Mouse (Mus musculus) gastrocnemius, postnatal 25 days (tissue): ENCODE results near the gene Xcr1. TPM values are rescaled to one million over a fixed set of nuclear protein-coding genes. Genes with fewer than 3 reads are reported as not detected.

Experiments
- DNase-seq: peaks from one replicate; pipeline ENCODE4 v3.0.0; 2022
- long read RNA-seq, 2 experiments: library from polyadenylated mRNA; stranded (forward); transcript quantifications; one replicate each; pipeline ENCODE4 v2.0.0; 2021
- total RNA-seq, 2 experiments: library from RNA; stranded (reverse); gene quantifications; 1 replicate in 1 of 2; 2 replicates in 1 of 2; pipeline ENCODE4 v1.2.3; 2021

Xcr1 gene
- not detected for total RNA-seq
- long read RNA-seq, experiment 1 = 0 reads
- long read RNA-seq, experiment 2 = 0 reads

DNA sequence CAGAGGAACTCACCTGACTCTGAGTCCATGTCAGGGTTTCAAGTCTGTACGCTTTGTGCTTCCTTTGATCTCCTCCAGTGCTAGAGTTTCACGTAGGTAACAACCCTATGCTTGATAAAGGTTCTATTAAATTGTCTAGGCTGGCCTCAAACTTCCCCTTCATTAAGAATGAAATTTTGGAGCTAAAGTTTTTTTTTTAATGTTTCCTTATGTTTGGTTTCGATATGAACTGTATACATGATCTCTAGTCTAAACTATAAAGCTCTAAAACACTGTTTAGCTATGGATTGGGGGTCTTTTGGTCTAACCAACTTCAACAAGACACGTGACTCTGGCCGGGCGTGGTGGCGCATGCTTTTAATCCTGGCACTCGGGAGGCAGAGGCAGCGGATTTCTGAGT, at the start of gene Xcr1:
TSS of gene Xcr1 (minus strand) at position 101 of the 400 bp plus-strand sequence.
- no peak for DNase-seq

GRCm38 (mm10) chr9:123872049-123872448, 10.2 kb upstream of the Xcr1 start:
- DNase-seq = no peak

DNA sequence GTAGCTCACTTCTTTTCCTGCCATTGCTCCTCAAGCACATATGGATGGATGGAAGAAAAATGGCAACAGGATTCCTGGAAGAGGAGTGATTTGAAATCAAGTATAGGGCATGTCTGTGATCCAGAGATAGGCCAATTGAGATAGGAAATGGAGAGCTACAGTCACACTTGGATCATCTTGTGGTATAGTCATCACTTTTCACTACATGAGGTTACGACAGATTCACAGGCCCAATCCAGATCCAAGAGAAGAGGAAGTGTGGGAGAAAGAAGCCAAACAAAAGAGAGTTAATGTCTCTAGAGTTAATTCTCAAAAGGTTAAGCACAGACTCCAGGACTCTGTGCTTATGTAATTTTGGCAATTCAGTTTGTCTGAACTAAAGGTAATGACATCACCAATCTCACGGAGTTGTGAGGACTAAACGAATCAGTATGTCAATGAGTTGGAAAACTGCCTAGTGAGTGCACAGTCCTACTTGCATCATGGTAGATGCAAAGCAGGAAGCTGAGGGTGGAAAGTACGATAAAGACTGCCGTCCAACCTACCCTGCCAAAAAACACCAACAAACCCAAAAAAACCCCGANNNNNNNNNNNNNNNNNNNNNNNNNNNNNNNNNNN, 7.4 kb upstream of the Xcr1 start:
- DNase-seq = no peak

DNA sequence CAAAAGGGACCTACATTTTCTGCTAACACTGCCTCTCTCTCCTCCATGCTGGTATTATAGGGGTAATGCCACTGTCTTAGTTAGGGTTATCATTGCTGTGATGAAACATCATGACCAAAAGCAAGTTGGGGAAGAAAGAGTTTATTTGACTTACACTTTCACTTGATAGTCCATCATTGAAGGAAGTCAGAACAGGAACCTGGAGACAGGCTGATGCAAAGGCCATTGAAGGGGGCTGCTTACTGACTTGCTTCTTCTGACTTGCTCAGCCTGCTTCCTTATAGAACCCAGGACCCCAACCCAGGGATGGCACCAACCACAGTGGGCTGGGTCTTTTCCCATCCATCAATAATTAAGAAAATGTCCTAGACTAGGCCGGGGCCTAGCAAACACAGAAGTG, 1.8 kb upstream of the Xcr1 start:
- DNase-seq = no peak

GRCm38 (mm10) chr9:123862895-123863616, 1.2 kb upstream of the Xcr1 start:
- DNase-seq = no peak

- no peak for DNase-seq
Measured at GRCm38 (mm10) chr9:123856836-123857235, 5.0 kb downstream of the Xcr1 start.

DNA sequence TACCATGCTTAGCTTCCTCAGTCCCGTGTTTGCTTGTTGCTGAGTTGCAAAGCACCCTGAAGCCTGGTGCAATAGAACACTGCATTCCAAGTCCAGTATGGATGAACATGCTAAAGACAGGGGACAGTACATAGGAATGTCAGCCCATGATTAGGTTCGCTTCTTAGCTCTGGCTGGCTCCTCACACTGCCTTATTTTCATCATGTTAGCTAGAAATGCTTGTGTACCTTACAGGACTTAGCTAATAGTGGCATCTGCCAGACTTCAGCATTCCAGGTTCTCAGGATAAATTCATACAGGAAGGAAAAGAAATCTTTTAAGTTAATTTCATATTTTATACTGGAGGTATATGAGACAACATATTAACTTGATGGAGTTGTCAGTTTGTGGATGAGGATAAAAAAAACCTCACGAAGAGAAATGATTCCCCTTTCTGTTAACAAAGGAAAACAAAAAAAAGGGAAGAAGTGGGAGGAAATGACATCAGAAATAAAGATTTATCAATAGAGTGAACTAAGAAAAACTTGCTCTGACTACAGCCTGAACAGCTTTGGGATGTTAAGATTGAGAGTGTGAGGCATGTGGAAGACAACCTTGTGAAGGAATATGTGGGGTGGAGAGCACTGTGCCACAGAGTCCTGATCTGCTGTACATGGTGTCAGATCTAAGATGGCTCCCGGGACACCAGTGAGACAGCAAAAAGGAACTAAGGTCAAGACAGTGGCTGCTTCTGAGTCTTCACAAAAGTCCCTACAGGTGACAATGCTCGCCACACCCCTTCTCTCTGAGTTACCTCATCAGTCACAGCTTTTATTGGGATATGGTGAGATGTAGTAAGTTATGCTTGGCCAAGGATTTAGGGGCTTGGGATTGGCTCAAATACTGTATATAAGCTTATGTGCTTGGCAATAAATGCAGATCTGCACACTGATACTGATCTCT, 9.1 kb downstream of the Xcr1 start:
- no peak for DNase-seq

DNA sequence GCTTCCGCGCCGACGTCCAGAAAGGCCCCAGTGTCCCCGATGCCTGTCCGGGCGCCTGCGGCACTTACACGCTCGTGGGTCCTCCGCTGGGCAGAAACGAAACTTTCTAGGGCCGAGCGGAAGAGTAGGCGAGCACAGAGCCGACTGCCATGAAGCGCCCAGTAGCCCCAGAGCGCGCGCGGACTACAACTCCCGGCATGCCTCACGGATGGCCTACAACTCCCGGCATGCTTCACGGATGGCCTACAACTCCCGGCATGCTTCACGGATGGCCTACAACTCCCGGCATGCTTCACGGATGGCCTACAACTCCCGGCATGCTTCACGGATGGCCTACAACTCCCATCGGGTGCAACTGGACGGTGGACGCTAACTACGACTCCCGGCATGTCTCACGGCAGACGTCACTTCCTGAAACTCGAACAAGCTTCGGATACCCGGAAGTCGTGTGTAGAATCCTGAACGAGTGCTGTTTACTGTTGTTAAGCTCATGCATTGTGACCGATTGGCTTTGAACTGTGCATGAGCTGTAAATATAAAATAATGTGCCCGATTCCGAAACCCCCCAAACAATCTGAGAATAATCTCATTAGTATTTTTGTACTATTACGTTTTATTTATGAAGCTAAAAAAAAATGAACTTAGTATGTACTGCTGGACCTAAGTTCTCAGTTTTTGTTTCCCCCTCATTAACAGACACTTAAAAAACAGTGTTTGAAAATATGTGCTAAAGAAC, 9.9 kb downstream of the Xcr1 start, which contains the start of gene Fyco1:
TSS of gene Fyco1 (minus strand) at position 187 of the 736 bp plus-strand sequence.
- peak; percentile 92 for DNase-seq

DNA sequence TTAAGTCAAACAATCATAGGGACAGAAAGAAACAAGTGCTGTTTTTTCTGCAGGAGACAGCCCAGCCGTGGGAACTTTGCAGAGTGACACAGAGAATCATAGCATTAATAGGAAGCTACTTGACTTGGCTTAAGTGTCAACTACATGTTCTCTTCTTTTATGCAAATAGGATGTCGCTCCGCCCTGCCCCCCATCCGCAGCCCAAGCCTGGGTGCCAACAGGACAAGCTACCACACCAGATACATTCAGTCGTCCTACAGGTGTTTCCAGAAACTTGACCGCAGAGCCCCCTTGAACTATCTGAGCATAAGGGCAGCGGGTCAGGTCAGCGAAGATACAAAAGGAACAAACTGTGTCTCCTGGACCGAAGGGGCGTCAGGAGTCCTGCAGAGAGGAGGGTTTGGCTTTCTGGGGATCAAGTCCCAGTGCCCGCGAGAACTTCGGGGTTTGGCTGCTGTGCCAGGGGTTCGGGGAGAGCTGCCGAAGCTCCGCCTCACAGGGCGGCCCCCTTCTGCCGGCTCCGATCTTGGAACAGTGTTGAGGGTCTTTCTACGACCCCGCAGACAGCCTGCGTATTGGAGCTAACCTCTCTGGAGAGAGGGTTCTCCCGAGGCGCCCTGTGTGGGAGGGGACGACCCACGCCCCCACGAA, 10.6 kb downstream of the Xcr1 start:
- no peak for DNase-seq

GRCm38 (mm10) chr9:123850705-123851061, 11.1 kb downstream of the Xcr1 start:
- peak; percentile 36 for DNase-seq

GRCm38 (mm10) chr9:123849976-123850695, 11.7 kb downstream of the Xcr1 start:
- DNase-seq = no peak

- DNase-seq = no peak
Measured at GRCm38 (mm10) chr9:123846490-123846889, 15.3 kb downstream of the Xcr1 start.

- peak; percentile 69 for DNase-seq
Measured at GRCm38 (mm10) chr9:123845120-123845519, 16.7 kb downstream of the Xcr1 start.

DNA sequence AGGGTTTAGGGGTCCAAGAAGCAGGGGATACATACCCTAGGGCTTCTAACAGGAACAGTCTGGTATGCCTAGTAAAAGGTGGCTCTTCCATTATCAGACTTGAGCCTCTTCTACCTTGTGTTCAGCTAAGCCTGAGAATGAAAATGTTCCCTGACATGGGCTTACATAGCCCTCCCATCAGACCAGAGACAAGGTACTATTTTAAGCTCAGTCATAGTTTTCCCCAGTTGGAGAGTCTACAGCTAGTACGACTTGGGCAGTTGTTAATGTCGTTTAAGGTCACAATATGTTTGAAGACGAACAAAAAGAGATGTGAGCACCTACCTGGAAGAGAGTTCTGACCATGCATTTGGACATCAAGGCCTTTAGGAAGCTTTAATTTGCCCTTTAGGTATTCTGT, 17.4 kb downstream of the Xcr1 start:
- DNase-seq = no peak

- no peak for DNase-seq
Measured at GRCm38 (mm10) chr9:123840243-123840642, 21.6 kb downstream of the Xcr1 start.

- no peak for DNase-seq
Measured at GRCm38 (mm10) chr9:123835851-123836250, 26.0 kb downstream of the Xcr1 start.

DNA sequence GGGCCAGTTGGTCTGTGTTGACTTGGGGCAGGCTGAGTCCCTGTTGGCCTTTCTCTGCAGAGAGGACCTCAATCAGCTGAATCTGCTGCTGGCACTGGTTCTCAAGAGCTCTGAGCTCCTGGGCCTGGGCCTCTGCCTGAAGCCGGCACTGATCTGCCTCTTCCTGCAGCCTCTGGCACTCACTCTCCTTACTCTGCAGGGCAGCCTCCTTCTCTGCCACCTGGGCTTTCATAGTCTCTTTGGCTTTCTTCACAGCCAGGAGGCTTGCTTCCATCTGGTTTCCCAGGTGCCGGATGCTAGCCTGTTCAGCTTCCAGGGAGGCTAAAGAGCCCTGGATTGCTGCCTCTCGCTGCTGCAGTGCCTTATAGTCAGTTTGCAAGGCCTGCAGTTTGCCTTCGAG, 32.9 kb downstream of the Xcr1 start:
- DNase-seq = peak; percentile 18

DNA sequence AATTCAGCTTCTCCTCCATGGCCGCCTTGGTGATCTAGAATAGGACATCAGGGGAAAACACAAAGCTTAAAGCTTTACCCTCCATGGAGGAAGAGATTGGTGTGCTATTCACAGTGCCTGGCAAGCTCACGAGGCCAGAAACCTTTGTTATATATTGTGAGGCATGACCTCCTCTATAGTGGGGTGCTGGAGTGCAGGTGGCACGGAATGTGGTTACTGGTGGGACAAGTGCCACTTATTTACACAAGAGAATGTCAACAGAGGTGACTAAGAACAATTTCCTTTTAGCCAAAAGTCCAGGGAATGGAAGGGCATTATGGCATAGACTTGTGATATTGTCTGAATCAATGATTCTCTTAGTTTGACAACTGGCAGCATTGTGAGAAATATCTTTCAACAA, 35.2 kb downstream of the Xcr1 start:
- DNase-seq = no peak

GRCm38 (mm10) chr9:123818601-123819000, 43.2 kb downstream of the Xcr1 start:
- DNase-seq = no peak

DNA sequence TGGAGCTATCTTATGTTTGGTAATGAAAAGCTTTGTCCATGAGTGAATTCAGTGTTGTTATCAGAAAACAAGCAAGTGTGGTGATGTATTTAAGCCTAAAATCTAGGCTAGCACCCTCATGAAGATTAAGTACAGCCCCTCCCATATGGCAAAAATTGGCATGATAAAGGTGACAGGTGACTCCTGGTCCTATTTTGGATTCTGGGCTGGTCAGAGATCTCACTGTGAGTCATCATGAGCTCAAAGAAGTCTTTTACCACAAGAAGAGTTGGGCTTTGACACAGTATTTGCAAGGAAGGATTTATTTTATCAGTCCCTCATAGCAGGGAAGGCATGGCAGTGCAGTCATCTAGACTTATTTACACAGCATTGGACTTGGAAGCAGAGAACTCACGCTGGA, 45.8 kb downstream of the Xcr1 start:
- DNase-seq = no peak

DNA sequence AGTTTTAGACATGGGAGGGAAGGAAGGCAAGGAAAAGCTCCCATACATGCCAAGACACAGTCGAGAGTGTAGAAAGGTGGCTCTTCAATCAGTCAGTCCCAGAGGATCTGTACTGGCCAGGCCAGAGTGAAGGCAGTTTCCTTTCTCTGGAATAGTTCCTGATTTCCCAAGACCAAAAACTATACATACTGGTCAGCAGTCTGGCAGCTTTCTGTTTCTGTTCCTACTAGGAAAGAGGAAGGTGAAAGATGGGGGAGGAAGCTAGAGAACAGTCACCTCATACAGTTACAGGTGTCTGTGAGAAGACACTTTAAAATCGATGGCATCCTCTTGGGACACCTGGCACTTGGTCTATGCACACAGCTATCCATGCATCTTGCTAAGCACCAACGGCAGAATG, 46.4 kb downstream of the Xcr1 start:
- DNase-seq = no peak
